Mouse (Mus musculus): ENCODE results near the gene Gpx1. TPM values are rescaled to one million over a fixed set of nuclear protein-coding genes. Genes with fewer than 3 reads are reported as not detected.
A peak's percentile ranks its signal among the peaks of the same experiment; 100 is the strongest.

The Gpx1 gene
- polyA plus RNA-seq, 1 experiment from 2014 or later, result 3,657 TPM

GRCm38 (mm10) chr9:108342301-108342831 lies 3.7 kb downstream of the Gpx1 start:
- 5% methylated on average over 5 of the region's 5 CpGs for WGBS (ENCODE audit: insufficient replicate concordance)

DNA sequence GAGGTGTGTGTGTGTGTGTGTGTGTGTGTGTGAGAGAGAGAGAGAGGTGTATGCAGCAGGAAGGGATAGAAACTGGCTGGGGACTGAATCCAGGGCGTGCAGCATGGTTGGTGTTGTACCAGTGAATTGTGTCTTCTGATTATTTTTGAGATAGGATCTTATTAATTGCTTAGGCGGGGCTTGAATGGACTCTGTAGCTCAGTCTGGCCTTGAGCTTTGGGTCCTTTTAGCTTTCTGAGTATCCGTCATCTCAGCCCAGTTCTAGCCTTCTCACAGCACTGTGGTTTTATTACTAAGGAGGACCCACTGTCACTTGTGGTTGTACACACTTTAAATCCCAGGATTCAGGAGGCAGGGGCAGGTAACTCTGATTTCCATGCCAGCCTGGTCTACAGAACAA lies 4.6 kb downstream of the Gpx1 start:
- H3K9me3 ChIP-seq (ENCODE audit: low read length), result no peaks in the 10 kb centered on the region
- H3K27ac ChIP-seq (ENCODE audit: low read depth), result peak overlapping the region; percentile 100
- H3K36me3 ChIP-seq (replicated peaks; ENCODE audit: insufficient read depth, low read length), result peaks cover 17% of the 10 kb centered on the region
- WGBS (ENCODE audit: insufficient replicate concordance), result 56% methylated on average over 3 of the region's 3 CpGs
- TF ChIP-seq CTCF (IDR thresholded peaks at IDR 0.05; ENCODE audit: low read depth) (no peak), EP300 (IDR thresholded peaks at IDR 0.05; ENCODE audit: low read depth) (no peak)
- DNase-seq (no peak), ATAC-seq (no peak)
- H3K4me2 ChIP-seq (ENCODE audit: low read depth, low read length), result peak overlapping the region; percentile 38
- peak overlapping the region; percentile 36 for H3K9ac ChIP-seq (replicated peaks)
- H3K4me3 ChIP-seq (ENCODE audit: low read depth, low read length), result no peak overlapping the region
- no peaks in the 10 kb centered on the region for H3K27me3 ChIP-seq (ENCODE audit: insufficient read depth, low read length)
- peaks cover 60% of the 10 kb centered on the region for H3K4me1 ChIP-seq (ENCODE audit: insufficient read depth)

More at GRCm38 (mm10) chr9:108342301-108342831, 3.7 kb downstream of the Gpx1 start:
- Histone ChIP-seq H3K4me1 (ENCODE audit: insufficient read depth) (peaks cover 68% of the 10 kb centered on the region), H3K9ac (replicated peaks) (peak overlapping the region; percentile 99), H3K27ac (ENCODE audit: low read depth) (peak overlapping the region; percentile 100), H3K4me3 (ENCODE audit: low read depth, low read length) (peak overlapping the region; percentile 93; the same call in 1 of the 2 replicates), H3K9me3 (ENCODE audit: low read length) (no peaks in the 10 kb centered on the region), H3K36me3 (replicated peaks; ENCODE audit: insufficient read depth, low read length) (peaks cover 23% of the 10 kb centered on the region), H3K4me2 (ENCODE audit: low read depth, low read length) (peak overlapping the region; percentile 87), H3K27me3 (ENCODE audit: insufficient read depth, low read length) (no peaks in the 10 kb centered on the region)
- peak; percentile 51 for DNase-seq
- ATAC-seq, result peak; percentile 56
- TF ChIP-seq EP300 (IDR thresholded peaks at IDR 0.05; ENCODE audit: low read depth), result peak; percentile 80
- 0 out of 2 replicates have a peak, but pooled peaks have one; percentile 17 for TF ChIP-seq CTCF (IDR thresholded peaks at IDR 0.05; ENCODE audit: low read depth)

DNA sequence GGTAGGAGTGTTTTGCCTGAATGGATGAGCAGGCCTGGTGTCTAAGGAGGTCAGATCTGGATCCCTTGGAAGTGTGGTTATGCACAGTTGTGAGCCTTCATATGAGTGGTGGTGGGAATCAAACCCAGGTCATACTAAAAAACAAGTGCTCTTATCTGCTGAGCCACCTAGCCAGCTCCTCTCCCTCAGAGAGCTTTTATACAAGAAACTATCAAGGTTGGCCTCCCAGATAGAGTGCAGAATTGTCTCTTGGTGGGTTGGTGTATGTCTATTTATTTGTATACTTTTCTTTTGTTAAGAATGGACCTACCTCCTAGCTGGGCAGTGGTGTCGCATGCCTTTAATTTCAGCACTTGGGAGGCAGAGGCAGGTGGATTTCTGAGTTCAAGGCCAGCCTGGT lies 5.1 kb downstream of the Gpx1 start:
- Histone ChIP-seq H3K4me1 (ENCODE audit: insufficient read depth) (peaks cover 61% of the 10 kb centered on the region), H3K9ac (replicated peaks) (no peak overlapping the region), H3K36me3 (replicated peaks; ENCODE audit: insufficient read depth, low read length) (peaks cover 17% of the 10 kb centered on the region), H3K4me2 (ENCODE audit: low read depth, low read length) (peak overlapping the region; percentile 38; the same call in 1 of the 2 replicates), H3K27ac (ENCODE audit: low read depth) (peak overlapping the region; percentile 100), H3K27me3 (ENCODE audit: insufficient read depth, low read length) (no peaks in the 10 kb centered on the region), H3K4me3 (ENCODE audit: low read depth, low read length) (no peak overlapping the region), H3K9me3 (ENCODE audit: low read length) (no peaks in the 10 kb centered on the region)
- 90% methylated on average over 1 of the region's 1 CpGs for WGBS (ENCODE audit: insufficient replicate concordance)
- no peak for DNase-seq
- no peak for ATAC-seq
- TF ChIP-seq CTCF (IDR thresholded peaks at IDR 0.05; ENCODE audit: low read depth) (no peak), EP300 (IDR thresholded peaks at IDR 0.05; ENCODE audit: low read depth) (peak; percentile 66)

GRCm38 (mm10) chr9:108344471-108344870 lies 5.8 kb downstream of the Gpx1 start:
- Histone ChIP-seq H3K4me2 (ENCODE audit: low read depth, low read length) (no peak overlapping the region; the same call in none of the 2 replicates), H3K4me1 (ENCODE audit: insufficient read depth) (peaks cover 65% of the 10 kb centered on the region), H3K36me3 (replicated peaks; ENCODE audit: insufficient read depth, low read length) (peaks cover 17% of the 10 kb centered on the region), H3K9ac (replicated peaks) (no peak overlapping the region), H3K9me3 (ENCODE audit: low read length) (no peaks in the 10 kb centered on the region), H3K4me3 (ENCODE audit: low read depth, low read length) (no peak overlapping the region), H3K27ac (ENCODE audit: low read depth) (peak overlapping the region; percentile 100), H3K27me3 (ENCODE audit: insufficient read depth, low read length) (no peaks in the 10 kb centered on the region)
- ATAC-seq (no peak), DNase-seq (no peak)
- 75% methylated on average over 4 of the region's 4 CpGs for WGBS (ENCODE audit: insufficient replicate concordance)
- TF ChIP-seq EP300 (IDR thresholded peaks at IDR 0.05; ENCODE audit: low read depth) (peak; percentile 16; the same call in 1 of the 2 replicates), CTCF (IDR thresholded peaks at IDR 0.05; ENCODE audit: low read depth) (no peak)

GRCm38 (mm10) chr9:108347024-108347423 lies 8.3 kb downstream of the Gpx1 start:
- Histone ChIP-seq H3K4me3 (ENCODE audit: low read depth, low read length) (peak overlapping the region; percentile 81), H3K27ac (ENCODE audit: low read depth) (peak overlapping the region; percentile 98), H3K9ac (replicated peaks) (peak overlapping the region; percentile 82), H3K36me3 (replicated peaks; ENCODE audit: insufficient read depth, low read length) (peaks cover 14% of the 10 kb centered on the region), H3K27me3 (ENCODE audit: insufficient read depth, low read length) (no peaks in the 10 kb centered on the region), H3K4me2 (ENCODE audit: low read depth, low read length) (peak overlapping the region; percentile 84), H3K4me1 (ENCODE audit: insufficient read depth) (peaks cover 48% of the 10 kb centered on the region), H3K9me3 (ENCODE audit: low read length) (no peaks in the 10 kb centered on the region)
- TF ChIP-seq EP300 (IDR thresholded peaks at IDR 0.05; ENCODE audit: low read depth) (no peak), CTCF (IDR thresholded peaks at IDR 0.05; ENCODE audit: low read depth) (no peak)
- no peak for ATAC-seq
- 3% methylated on average over 11 of the region's 11 CpGs for WGBS (ENCODE audit: insufficient replicate concordance)
- no peak for DNase-seq

DNA sequence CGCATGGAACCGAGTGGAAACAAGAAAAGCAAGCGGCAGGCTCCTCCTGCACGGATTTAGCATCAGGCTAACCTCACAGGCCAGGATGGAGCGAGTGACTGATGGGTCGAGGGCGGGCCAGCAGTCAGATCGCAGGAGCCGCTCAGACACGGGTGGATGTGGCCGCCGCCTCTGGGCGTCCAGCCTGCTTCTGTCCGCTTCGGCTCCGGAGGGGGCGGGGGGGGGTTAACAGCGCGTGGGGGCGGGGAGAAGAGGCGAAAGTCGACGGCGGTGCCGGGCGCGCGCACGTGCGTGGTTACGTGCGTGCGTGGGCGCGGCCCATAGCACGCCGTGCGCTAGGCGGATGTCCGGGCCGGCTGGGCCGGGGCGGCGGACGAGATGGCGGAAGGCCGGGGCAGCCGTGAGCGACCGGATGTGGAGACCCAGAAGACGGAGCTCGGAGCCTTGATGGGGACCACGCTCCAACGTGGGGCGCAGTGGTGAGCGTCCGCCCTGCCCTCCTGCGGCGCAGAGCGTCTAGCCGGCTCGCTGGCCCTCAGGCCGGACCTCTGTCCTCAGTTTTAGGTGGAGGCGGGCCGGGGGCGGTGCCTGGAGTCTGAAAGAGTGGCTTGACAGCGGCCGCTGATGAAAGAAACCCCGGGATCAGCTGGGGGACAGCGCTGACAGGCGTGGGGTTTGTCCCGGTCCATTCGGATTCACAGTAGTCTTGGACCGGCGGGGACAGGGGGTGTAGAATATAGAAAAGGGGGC lies 9.0 kb downstream of the Gpx1 start, which contains the start of gene Usp4:
Gene Usp4, plus strand, starts transcription at position 314 of the 750 bp plus-strand sequence.
- DNase-seq (peak; percentile 94), ATAC-seq (peak; percentile 92)
- WGBS (ENCODE audit: insufficient replicate concordance), result under 1% methylated on average over 72 of the region's 75 CpGs
- Histone ChIP-seq H3K9me3 (ENCODE audit: low read length) (no peaks in the 10 kb centered on the region), H3K9ac (replicated peaks) (peak within 1 kb of the TSS; percentile 82), H3K27ac (ENCODE audit: low read depth) (peak within 1 kb of the TSS; percentile 98), H3K4me1 (ENCODE audit: insufficient read depth) (peaks cover 41% of the 10 kb centered on the region), H3K27me3 (ENCODE audit: insufficient read depth, low read length) (no peaks in the 10 kb centered on the region), H3K4me3 (ENCODE audit: low read depth, low read length) (peak within 1 kb of the TSS; percentile 81), H3K36me3 (replicated peaks; ENCODE audit: insufficient read depth, low read length) (peaks cover 21% of the 10 kb centered on the region), H3K4me2 (ENCODE audit: low read depth, low read length) (peak within 1 kb of the TSS; percentile 84)
- TF ChIP-seq CTCF (IDR thresholded peaks at IDR 0.05; ENCODE audit: low read depth) (peak; percentile 16; the same call in 1 of the 2 replicates), EP300 (IDR thresholded peaks at IDR 0.05; ENCODE audit: low read depth) (no peak)
